Mouse (Mus musculus) midbrain, embryonic 11.5 days (tissue): ENCODE measurements around the gene Clec11a. TPM values are rescaled to one million over a fixed set of nuclear protein-coding genes. Genes with fewer than 3 reads are reported as not detected.

Experiments used
- ATAC-seq: fragments of 200-750 bp; cut with Nextera tagmentation; 2 replicates; pipeline ENCODE4 v1.8.0; 2017; ENCODE audit warnings: moderate TSS enrichment, moderate library complexity; ENCODE audit not compliant: low FRiP score
- DNase-seq: peaks from one replicate; pipeline ENCODE4 v3.0.0; 2015; ENCODE audit warnings: low spot score; ENCODE audit errors: missing footprints
- H3K27ac ChIP-seq: fragments of 300-500 bp; sonication (generic); 2 replicates; pipeline ENCODE4 v1.5.1; 2014; ENCODE audit warnings: low read depth, low read length
- H3K27me3 ChIP-seq: fragments of 300-500 bp; sonication (generic); 2 replicates; pipeline ENCODE4 v1.6.1; 2014; ENCODE audit warnings: mild to moderate bottlenecking, low read length, moderate library complexity, mixed read lengths; ENCODE audit not compliant: control insufficient read depth, insufficient read depth
- H3K36me3 ChIP-seq: fragments of 300-500 bp; sonication (generic); 2 replicates; pipeline ENCODE4 v1.6.1; 2014; ENCODE audit warnings: mild to moderate bottlenecking, low read length, moderate library complexity, mixed read lengths; ENCODE audit not compliant: control insufficient read depth, insufficient read depth
- H3K4me1 ChIP-seq: fragments of 300-500 bp; sonication (generic); 2 replicates; pipeline ENCODE4 v1.6.1; 2014; ENCODE audit warnings: low read length; ENCODE audit not compliant: control insufficient read depth, insufficient read depth
- H3K4me2 ChIP-seq: fragments of 300-500 bp; sonication (generic); 2 replicates; pipeline ENCODE4 v1.6.1; 2014; ENCODE audit warnings: mild to moderate bottlenecking, moderate library complexity
- H3K4me3 ChIP-seq: fragments of 300-500 bp; sonication (generic); 2 replicates; pipeline ENCODE4 v1.5.1; 2014; ENCODE audit warnings: low read depth, low read length
- H3K9ac ChIP-seq: fragments of 300-500 bp; sonication (generic); 2 replicates; pipeline ENCODE4 v1.6.1; 2014; ENCODE audit warnings: low read length
- H3K9me3 ChIP-seq: fragments of 300-500 bp; sonication (generic); 2 replicates; pipeline ENCODE4 v1.6.1; 2016; ENCODE audit warnings: low read length; ENCODE audit not compliant: control insufficient read depth
- WGBS: fragments of 180-500 bp; shearing (Covaris S2); extraction: QIAGEN DNeasy Blood & Tissue Kit; methylation state at CpG from one replicate; pipeline ENCODE4 v1.1.7; 2014; 5-methylcytosine and 5-hydroxymethylcytosine counted together
- polyA plus RNA-seq: library from polyadenylated mRNA; unstranded; fragments of >200 nt; fragmentation: Nextera tagmentation; extraction: Ambion mirVana; gene quantifications from 2 replicates; pipeline ENCODE4 v1.2.1, GENCODE M21; 2014

The Clec11a gene
- polyA plus RNA-seq, 1 experiment from 2014 or later, result 3.4 TPM

DNA sequence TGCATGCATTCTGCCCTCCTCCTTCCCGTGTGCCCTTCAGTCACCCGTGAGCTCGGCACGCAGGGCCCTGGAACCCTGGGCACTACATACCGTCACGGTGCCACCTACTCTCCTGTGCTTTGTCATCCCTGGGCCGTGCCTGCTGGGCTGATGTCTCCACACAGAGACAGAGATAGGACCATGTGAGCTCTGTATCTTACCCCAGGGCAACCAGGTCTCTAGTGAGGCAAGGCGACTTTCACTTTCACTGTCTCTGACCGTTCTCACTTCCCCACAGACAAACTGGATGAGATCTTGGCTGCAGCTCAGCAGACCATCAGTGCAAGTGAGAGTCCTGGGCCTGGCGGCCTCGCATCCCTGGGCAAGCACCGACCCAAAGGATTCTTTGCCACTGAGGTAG, 37.9 kb upstream of the Clec11a start:
- 82% methylated on average over 12 of the region's 12 CpGs for WGBS
- Histone ChIP-seq H3K9ac (no peak overlapping the region), H3K4me2 (no peak overlapping the region), H3K4me3 (no peak overlapping the region), H3K27me3 (no peaks in the 10 kb centered on the region; the same call in none of the 2 replicates), H3K4me1 (no peaks in the 10 kb centered on the region), H3K9me3 (no peaks in the 10 kb centered on the region), H3K36me3 (no peaks in the 10 kb centered on the region), H3K27ac (no peak overlapping the region)
- ATAC-seq (no peak), DNase-seq (no peak)

DNA sequence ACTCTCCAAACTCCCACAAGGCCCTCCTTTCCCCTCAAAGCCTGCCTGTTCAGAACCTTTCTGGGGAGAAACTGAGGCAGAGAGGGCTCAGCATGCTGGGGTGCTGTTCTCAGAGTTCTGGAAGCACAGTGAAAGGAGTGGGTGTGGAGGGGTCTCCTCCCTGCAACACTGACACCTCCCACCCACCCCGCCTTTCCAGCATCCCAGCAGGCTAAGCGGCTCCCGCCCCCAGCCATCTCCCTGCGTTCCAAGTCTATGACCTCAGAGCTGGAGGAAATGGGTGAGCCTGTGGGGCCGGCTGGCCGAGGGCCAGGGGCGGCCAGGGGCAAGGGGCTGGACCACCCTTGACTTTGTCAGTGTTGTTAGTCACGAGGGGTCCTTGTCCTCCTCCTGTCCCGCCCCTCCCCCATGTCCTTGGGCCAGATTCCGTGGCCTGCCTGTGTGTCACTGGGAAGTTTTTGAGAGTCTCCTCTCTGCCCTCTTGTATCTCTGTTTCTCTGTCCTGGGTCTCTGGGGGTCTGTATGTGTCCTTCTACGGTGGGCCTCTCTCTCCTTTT, 36.8 kb upstream of the Clec11a start:
- no peak overlapping the region for H3K4me3 ChIP-seq
- H3K4me2 ChIP-seq, result no peak overlapping the region
- WGBS, result 27% methylated on average over 11 of the region's 11 CpGs
- peak; percentile 67 for DNase-seq
- no peak overlapping the region for H3K27ac ChIP-seq
- H3K4me1 ChIP-seq, result no peaks in the 10 kb centered on the region
- no peak; the same call in 1 of the 2 replicates for ATAC-seq
- H3K9ac ChIP-seq, result no peak overlapping the region
- no peaks in the 10 kb centered on the region for H3K9me3 ChIP-seq
- no peaks in the 10 kb centered on the region; the same call in none of the 2 replicates for H3K27me3 ChIP-seq
- no peaks in the 10 kb centered on the region for H3K36me3 ChIP-seq

DNA sequence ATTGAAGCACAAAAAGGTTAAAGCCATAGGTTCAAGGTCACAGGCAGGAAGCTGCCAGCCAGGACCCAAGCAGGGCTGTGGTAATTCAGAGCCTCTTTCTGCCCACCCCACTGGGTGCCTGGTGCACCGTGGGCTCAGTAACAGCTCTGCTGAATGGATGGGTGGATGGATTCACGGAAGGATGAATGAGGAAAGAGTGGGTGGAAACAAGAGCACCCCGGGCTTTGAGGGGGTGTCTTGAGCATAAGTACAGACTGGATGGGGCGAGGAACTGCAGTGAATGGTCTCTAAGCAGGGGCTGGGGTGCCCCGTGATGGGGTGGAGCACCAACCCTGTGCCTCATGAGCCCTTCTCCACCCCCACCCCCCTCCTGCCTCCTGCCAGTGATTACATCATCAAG, 35.0 kb upstream of the Clec11a start:
- H3K9me3 ChIP-seq, result no peaks in the 10 kb centered on the region
- no peaks in the 10 kb centered on the region for H3K36me3 ChIP-seq
- DNase-seq (peak; percentile 6), ATAC-seq (no peak)
- H3K27me3 ChIP-seq, result peaks cover 16% of the 10 kb centered on the region
- H3K4me1 ChIP-seq, result peaks cover 2% of the 10 kb centered on the region; the same call in 1 of the 2 replicates
- WGBS, result 62% methylated on average over 5 of the region's 5 CpGs
- H3K9ac ChIP-seq, result no peak overlapping the region
- H3K4me3 ChIP-seq, result no peak overlapping the region
- no peak overlapping the region for H3K27ac ChIP-seq
- no peak overlapping the region for H3K4me2 ChIP-seq

DNA sequence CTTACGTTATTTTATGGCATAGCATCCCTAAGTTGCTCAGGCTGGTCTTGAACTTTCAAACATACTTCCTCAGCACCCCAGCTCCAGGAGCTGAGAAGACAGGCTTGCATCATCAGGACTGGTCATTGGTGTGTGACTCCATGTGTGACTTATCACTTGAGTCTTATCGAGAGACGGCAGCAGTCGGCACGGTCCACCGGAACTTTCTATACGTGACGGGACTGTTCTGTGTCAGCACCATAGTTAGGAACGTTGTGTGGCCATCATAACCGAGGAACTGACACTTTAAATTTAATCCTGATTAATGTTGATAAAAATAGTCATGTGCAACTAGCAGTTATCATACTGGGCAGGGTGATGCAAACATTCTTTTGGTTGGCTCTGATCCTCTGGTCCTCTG, 34.4 kb upstream of the Clec11a start:
- Histone ChIP-seq H3K4me3 (no peak overlapping the region), H3K36me3 (no peaks in the 10 kb centered on the region), H3K4me1 (peaks cover 6% of the 10 kb centered on the region; the same call in 1 of the 2 replicates), H3K27me3 (peaks cover 22% of the 10 kb centered on the region), H3K9me3 (no peaks in the 10 kb centered on the region), H3K4me2 (no peak overlapping the region), H3K9ac (no peak overlapping the region), H3K27ac (no peak overlapping the region)
- DNase-seq, result no peak
- no peak for ATAC-seq
- WGBS, result 90% methylated on average over 10 of the region's 10 CpGs

DNA sequence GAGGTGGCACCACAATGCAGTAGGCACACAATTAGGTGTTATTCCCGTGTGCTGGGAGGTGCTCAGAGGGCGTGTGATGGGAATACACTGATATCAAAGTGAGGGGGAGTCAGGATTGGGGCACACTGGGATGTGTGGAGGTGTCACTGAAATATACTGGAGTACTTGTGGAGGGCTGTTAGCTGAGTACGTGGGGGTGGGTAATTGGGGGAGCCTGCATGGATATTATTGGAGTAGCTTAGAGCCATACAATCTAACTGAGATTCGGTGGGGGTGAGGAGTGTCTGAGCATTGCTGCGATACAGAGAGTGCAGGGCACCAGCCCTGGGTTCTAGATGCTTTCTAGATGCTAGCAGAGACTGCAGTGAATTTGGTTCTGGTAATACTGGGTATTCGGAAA, 33.5 kb upstream of the Clec11a start:
- Histone ChIP-seq H3K27ac (no peak overlapping the region), H3K4me1 (peaks cover 6% of the 10 kb centered on the region; the same call in 1 of the 2 replicates), H3K9ac (no peak overlapping the region), H3K36me3 (no peaks in the 10 kb centered on the region), H3K4me3 (no peak overlapping the region), H3K9me3 (no peaks in the 10 kb centered on the region), H3K4me2 (no peak overlapping the region), H3K27me3 (peaks cover 31% of the 10 kb centered on the region)
- no peak for DNase-seq
- 74% methylated on average over 6 of the region's 6 CpGs for WGBS
- ATAC-seq, result no peak

DNA sequence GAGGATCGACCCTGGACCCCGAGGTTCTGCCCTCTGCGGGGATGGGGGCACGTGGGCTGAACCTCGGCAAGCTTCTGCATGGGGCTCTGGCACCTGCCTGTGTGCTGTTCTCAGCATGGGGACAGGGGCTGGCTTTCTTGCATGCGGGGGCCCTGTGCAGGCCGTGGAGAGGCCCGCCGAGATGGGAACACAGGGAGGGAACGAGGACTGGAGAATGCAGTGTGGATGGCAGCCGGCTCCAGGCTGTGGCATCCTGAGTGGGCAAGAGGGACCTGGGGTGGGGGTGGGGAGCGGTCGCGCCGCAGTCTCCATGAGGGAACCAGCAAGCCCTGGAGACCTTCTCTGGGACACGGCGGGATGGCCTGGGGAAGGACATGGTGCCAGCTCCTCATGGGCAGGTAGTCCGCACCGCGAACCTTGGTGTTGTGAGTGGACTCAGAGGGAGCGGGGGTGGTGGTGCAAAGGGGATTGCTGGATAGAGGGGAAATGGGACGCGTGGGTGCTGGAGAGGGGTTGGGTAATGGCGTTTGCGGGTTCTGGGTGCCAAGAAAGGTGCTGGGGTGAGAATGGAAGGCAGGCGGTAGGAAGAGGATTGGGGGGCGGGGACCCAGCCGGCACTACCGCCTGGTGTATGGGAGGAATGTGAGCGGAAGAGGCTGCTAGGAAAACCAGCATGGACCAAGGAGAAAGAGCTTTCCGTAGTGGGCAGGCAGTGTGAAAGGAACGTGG, 30.6 kb upstream of the Clec11a start:
- Histone ChIP-seq H3K4me3 (peak overlapping the region; percentile 56), H3K4me2 (peak overlapping the region; percentile 76), H3K9me3 (no peaks in the 10 kb centered on the region), H3K36me3 (no peaks in the 10 kb centered on the region), H3K9ac (no peak overlapping the region), H3K4me1 (peaks cover 6% of the 10 kb centered on the region; the same call in 1 of the 2 replicates), H3K27me3 (peaks cover 41% of the 10 kb centered on the region), H3K27ac (no peak overlapping the region)
- 3% methylated on average over 32 of the region's 32 CpGs for WGBS
- no peak; the same call in 1 of the 2 replicates for ATAC-seq
- peak; percentile 83 for DNase-seq

DNA sequence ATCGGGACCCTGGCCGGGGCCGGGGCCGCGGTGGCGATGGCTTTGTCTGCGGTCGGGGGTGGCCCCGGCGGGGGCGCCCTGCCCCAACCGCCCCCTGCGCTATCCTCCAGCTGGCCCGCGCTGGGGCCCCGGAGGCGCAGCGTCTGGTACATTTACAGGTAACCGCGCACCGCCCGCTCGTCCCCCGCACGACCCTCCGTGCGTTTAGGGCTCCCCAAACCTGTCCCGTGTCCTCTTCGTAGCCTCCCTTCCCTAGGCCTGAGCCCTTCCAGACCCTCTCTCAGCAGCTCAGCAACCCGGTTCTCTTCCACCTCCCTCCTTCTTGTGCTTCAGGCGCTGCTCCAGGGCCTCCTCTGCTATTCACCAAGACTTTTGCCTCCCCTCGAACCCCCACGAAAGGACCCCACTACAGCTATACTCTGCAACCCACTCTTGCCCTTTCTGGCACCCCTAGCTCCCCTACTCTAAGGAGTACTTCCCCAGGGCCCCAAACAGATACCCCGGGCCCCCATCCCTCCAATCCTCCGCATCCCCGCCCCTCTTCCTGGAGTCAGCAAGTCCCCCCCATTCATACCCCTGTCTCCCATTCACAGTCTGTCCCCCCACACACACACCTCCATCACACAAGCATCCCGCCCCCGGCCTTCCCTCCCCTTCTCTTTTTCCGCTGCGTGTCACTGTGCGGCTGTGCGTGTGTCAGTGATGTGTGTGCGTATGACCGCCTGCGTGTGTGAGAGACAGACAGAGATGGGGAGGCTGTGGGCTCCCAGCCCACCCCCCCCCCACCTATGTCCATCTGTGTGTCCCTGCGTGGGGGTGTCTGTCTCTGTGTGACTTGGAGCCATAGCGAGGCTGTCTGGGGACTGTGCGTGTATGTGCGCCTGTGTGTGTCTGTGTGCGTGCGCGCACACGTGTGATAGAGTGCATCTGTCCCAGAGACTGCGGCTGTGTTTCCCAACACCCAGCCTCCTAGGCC, 29.6 kb upstream of the Clec11a start:
- peak overlapping the region; percentile 56 for H3K4me3 ChIP-seq
- H3K4me2 ChIP-seq, result peak overlapping the region; percentile 76
- DNase-seq (peak; percentile 91), ATAC-seq (peak; percentile 61)
- no peaks in the 10 kb centered on the region for H3K9me3 ChIP-seq
- peaks cover 41% of the 10 kb centered on the region for H3K27me3 ChIP-seq
- no peaks in the 10 kb centered on the region for H3K36me3 ChIP-seq
- peak overlapping the region; percentile 60 for H3K9ac ChIP-seq
- WGBS, result 1% methylated on average over 41 of the region's 54 CpGs
- no peak overlapping the region; the same call in 1 of the 2 replicates for H3K27ac ChIP-seq
- H3K4me1 ChIP-seq, result peaks cover 6% of the 10 kb centered on the region; the same call in 1 of the 2 replicates

DNA sequence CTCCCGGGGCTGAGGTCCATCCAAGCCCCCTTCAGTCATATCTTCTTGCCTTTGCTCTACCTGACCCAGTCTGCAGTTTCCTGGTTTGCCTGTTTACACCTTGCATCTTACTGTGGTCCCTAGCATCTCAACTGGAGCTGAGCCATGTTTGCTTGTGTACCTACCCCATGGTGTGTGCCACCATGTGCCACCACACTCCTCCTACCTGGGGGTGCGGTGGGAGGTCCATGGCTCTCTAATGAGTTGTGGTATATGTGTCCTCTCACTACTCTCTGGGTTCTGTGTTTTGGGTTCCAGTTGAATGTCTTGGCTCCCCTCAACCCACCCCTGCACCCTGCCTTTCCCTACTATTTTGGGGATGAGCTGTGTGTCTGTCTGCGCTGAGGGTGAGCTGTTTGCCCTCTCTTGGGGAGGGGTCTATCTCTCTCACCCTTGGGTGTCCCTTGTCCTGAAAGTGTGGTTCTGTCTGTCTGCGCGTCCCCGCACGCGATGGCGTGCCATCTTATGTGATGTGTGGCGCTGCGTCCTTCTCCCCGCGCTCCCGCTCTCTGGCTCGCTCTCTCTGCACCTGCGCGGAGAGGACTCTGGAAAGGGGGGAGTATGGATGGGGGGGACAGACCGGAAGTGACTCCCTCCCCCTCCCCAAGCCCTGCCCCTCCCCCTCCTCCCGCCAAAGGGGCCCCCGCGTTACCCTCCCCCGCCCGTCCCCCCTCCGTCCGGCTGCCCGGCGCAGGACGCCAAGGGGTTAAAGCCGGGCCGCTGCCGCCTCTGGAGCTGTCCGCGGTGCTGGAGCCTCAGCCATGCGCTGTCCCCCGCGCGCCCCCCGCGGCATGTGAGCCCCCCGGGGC, 28.6 kb upstream of the Clec11a start:
- Histone ChIP-seq H3K9ac (peak overlapping the region; percentile 60), H3K36me3 (no peaks in the 10 kb centered on the region), H3K9me3 (no peaks in the 10 kb centered on the region), H3K4me1 (peaks cover 6% of the 10 kb centered on the region; the same call in 1 of the 2 replicates), H3K4me2 (peak overlapping the region; percentile 76), H3K4me3 (peak overlapping the region; percentile 56), H3K27ac (no peak overlapping the region; the same call in 1 of the 2 replicates), H3K27me3 (peaks cover 41% of the 10 kb centered on the region)
- peak; percentile 75 for ATAC-seq
- DNase-seq, result peak; percentile 91
- 6% methylated on average over 22 of the region's 40 CpGs for WGBS
